Mouse (Mus musculus): ENCODE results near the gene Fgf11.
A peak's percentile ranks its signal among the peaks of the same experiment; 100 is the strongest.

Gene Fgf11

GRCm38 (mm10) chr11:69778985-69779384, 22.7 kb downstream of the Fgf11 start:
- DNase-seq (ENCODE audit: low spot score) = no peak

GRCm38 (mm10) chr11:69778258-69778982, 23.2 kb downstream of the Fgf11 start:
- no peak for DNase-seq (ENCODE audit: low spot score)

GRCm38 (mm10) chr11:69777504-69778257, 24.0 kb downstream of the Fgf11 start:
- DNase-seq (ENCODE audit: low spot score) = no peak

GRCm38 (mm10) chr11:69776488-69776887, 25.2 kb downstream of the Fgf11 start:
- no peak for DNase-seq (ENCODE audit: low spot score)

GRCm38 (mm10) chr11:69775716-69776115, 25.9 kb downstream of the Fgf11 start:
- DNase-seq (ENCODE audit: low spot score) = no peak

GRCm38 (mm10) chr11:69774961-69775360, 26.7 kb downstream of the Fgf11 start:
- DNase-seq (ENCODE audit: low spot score) = no peak

GRCm38 (mm10) chr11:69767625-69767909, 34.1 kb downstream of the Fgf11 start:
- DNase-seq (ENCODE audit: low spot score) = no peak

- DNase-seq (ENCODE audit: low spot score) = no peak
Observed at GRCm38 (mm10) chr11:69766872-69767624, 34.6 kb downstream of the Fgf11 start.

GRCm38 (mm10) chr11:69766126-69766609, 35.5 kb downstream of the Fgf11 start:
- peak; percentile 86 for DNase-seq (ENCODE audit: low spot score)

GRCm38 (mm10) chr11:69765221-69766125, 36.2 kb downstream of the Fgf11 start, which contains the start of gene Zbtb4:
Zbtb4 (plus strand) TSS chr11:69765912.
- DNase-seq (ENCODE audit: low spot score) = peak; percentile 31

GRCm38 (mm10) chr11:69763551-69763950, 38.1 kb downstream of the Fgf11 start:
- no peak for DNase-seq (ENCODE audit: low spot score)

- DNase-seq (ENCODE audit: low spot score) = no peak
Observed at GRCm38 (mm10) chr11:69761868-69762267, 39.8 kb downstream of the Fgf11 start, which contains the start of gene Slc35g3. Slc35g3 (minus strand) TSS chr11:69761968.

- DNase-seq (ENCODE audit: low spot score) = no peak
Observed at GRCm38 (mm10) chr11:69760901-69761200, 40.8 kb downstream of the Fgf11 start.

- no peak for DNase-seq (ENCODE audit: low spot score)
Observed at GRCm38 (mm10) chr11:69760160-69760900, 41.3 kb downstream of the Fgf11 start.

GRCm38 (mm10) chr11:69758971-69759721, 42.5 kb downstream of the Fgf11 start:
- peak; percentile 85 for DNase-seq (ENCODE audit: low spot score)

GRCm38 (mm10) chr11:69758478-69758970, 43.1 kb downstream of the Fgf11 start, which contains the start of gene Polr2a:
Polr2a (minus strand) TSS chr11:69758637.
- peak; percentile 99 for DNase-seq (ENCODE audit: low spot score)

- peak; percentile 97 for DNase-seq (ENCODE audit: low spot score)
Observed at GRCm38 (mm10) chr11:69758090-69758456, 43.6 kb downstream of the Fgf11 start.

- no peak for DNase-seq (ENCODE audit: low spot score)
Observed at GRCm38 (mm10) chr11:69757303-69758089, 44.2 kb downstream of the Fgf11 start.

- peak; percentile 66 for DNase-seq (ENCODE audit: low spot score)
Observed at GRCm38 (mm10) chr11:69754701-69755100, 47.0 kb downstream of the Fgf11 start.
